Mouse (Mus musculus) CD8-positive naive resting alpha-beta T cell, adult 2 months (primary cell): ENCODE data around the gene Fam174a.

ENCODE experiments used
- DNase-seq, 2 experiments: peaks; one replicate each; pipeline ENCODE4 v3.0.0; 2022; ENCODE audit warnings: low read depth in 2 of 2, low spot score in 2 of 2

Fam174a gene

GRCm38 (mm10) chr1:95313393-95314228 is at the start of gene Fam174a:
Gene Fam174a (plus strand): TSS chr1:95313623.
- peak; percentile 86 to 90 for DNase-seq

DNA sequence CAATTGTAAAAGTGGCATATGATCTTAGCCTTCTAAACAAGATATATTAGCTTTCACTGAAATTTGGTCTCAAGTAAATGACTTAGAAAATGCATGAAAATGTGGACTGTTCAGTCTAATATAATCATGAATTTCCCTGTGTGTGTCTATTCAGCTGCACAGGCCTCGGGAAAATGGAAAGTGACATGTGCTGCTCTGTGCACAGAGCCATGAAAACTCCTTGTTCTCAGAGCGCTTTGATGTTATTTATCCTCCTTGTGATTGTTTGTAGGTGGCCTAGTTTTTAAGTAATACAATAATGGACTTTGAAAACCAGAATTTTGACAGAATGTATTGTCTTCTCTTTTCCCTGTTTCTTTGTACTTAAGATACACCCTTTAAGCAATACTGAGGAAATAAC is 49.6 kb upstream of the Fam174a start:
- DNase-seq, result no peak

DNA sequence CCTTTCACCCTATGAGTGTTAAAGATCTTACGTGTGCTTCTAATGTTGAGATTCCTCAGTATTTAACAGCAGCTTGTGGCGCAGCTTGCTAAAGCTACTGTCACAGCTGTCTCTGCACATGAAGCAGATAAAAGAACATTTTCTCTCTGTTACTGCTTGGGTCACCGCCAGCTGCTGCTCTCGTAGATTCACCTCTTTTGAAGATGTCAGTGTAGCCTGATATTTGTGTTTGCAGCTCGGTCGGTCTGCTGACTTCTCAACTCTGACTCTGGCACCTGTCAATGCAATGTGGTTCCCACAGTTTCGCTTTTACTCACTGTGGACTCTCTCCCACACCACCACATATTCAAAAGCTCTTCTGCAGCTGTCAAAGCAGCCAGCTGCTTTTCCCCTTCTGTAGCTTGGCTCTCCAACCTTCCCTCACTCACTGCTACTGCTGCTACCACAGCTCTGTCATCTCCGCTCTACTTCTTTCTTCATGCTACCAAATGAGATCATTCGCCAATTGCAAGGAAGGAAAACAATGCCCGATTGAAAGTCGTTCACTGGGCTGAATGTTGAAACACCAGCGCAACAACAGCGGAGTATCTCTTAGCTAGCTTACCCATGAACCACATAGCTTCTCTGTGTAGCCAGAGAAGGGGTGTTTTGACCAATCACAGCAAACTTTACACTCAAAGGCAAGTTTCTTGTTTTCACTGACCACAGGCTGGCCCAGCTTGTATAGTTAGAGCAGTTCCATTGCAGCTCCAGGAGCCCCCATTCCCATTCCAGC is 45.3 kb upstream of the Fam174a start:
- peak; percentile 1 to 8 for DNase-seq

- no peak for DNase-seq
These were observed 40.1 kb upstream of the Fam174a start for GRCm38 (mm10) chr1:95273321-95273720.

DNA sequence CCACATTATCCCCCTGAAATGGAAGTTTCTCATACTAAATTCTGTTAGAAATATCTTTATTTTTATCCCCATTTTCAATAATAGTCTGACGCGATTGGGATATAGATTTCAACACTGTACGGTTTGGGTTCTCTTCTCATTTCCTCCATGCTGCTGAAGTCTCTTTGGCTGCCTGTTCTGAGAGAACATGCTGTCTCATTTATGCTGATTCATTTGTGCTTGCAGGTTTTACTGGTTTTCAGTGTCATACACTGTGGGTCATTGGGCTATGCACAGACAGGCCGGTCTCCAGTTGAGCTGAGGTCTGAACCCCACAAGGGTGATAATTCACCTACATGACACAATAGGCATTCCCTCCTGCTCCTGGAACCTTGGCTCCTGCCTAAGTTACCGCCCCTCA is 5.1 kb upstream of the Fam174a start:
- DNase-seq, result no peak

GRCm38 (mm10) chr1:95314229-95314555 is 769 bp downstream of the Fam174a start:
- DNase-seq, result peak in 1 of 2 experiments; percentile 35

DNA sequence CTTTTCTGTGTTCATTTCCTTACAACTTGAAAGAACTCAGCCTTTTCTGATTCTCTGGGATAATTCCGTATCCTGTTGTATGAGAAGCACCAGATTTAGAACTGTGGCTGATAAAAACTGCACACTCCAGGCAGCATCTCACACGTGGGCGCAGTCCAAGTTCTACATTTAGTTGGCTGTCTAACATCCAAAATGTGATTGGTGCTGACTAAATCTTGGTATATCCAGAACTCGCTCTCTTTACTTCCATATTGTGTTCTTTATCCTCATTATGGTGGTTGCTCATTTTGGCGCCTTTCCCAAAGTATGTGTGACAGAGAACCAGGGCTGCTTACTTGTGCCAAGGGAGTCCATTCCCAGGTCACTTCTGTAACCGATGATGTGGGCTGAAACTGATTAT is 2.6 kb downstream of the Fam174a start:
- no peak for DNase-seq

GRCm38 (mm10) chr1:95322219-95322618 is 8.8 kb downstream of the Fam174a start:
- DNase-seq, result no peak

DNA sequence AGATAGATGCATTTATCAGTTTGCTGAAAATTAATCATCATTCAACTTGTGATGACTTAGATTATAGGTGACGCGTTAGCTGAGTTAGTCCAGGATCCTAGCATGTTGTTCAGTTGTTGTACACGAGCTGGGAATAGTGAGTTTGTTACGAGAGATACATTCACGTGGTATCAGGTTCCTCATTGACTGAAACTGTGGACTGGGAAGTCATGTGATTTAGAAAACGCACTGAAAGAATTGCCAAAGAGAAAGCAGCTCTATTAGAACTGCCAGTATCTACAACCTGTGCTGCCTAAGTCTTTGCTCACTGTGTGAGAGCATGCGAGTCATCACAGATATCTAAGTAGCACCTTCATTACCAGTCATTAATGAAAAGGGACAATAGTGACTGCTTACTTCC is 9.6 kb downstream of the Fam174a start:
- no peak for DNase-seq

DNA sequence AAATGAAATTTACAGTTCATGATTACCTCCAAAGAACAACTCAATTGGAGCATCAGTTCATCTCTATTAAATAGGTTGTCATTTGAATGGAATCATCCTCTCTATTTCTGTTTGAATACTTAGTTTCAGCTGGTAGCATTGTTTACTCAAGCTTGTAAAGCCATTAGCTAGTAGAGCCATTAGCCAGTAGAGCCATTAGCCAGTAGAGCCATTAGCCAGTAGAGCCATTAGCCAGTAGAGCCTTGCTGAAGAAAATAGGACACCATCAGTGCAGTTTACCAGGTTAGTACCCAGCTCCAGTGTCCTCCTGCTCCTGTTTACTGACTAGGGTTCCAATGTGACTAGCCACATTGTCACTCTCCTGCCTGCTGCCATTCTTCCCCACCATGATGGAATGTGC is 13.4 kb downstream of the Fam174a start:
- DNase-seq, result no peak

DNA sequence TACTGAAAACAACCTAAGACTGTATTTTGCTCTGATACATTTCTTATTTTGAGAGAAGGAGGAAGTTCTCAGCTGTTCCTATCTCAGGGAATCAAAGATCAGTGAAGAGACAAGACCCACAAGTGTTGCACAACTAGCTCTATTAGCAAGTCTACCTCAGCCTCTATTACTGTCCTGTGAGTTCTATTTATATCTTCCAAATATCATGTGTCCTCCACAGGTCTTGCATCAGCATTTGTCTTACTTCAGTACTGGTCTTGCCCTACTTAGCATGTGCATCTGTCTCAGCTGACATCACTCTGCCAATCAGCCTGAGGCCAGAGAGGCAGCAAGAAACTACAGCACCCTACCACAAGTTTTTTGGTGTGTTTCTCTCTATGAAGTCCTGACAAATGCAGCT is 26.2 kb downstream of the Fam174a start:
- no peak for DNase-seq

DNA sequence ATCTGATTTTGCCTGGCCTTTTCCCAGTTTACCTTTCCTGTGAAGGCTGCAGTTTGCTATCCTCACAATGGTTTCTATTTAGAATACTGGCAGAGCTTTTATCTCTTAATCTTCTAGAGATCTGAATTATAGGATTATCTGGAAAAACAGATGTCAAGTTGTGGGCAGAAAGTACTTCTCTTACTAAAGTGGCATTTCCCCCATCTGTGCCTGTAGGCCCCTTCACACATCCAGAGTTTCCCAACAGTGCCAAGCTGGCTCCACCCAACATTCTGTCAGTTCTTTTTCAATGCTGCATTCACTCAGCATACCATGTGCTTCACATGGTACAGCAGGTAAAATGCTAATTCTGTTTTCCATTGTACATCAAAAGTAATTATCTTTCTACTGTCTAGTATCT is 28.8 kb downstream of the Fam174a start:
- no peak for DNase-seq

- no peak for DNase-seq
These were observed 30.4 kb downstream of the Fam174a start for GRCm38 (mm10) chr1:95343585-95344485.

- no peak for DNase-seq
These were observed 40.7 kb downstream of the Fam174a start for GRCm38 (mm10) chr1:95354146-95354545.

DNA sequence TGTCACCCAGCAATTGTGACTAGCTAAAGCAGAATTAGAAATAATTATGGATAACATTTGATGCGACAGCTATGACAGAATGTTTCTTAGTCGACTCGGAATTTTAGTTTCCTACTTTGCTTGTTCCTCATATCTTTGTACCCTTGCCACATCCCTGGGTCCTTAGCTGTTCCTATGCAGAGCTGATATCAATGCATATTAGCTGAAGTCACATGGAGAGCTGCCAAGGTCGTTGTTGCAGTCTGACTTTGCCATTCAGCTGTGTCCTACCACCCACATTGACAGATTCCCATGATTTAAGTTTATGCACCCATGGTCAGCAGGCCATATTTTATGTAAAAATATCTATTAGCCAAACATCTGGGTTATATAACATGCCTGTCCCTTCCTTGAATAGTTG is 43.5 kb downstream of the Fam174a start:
- DNase-seq, result no peak

DNA sequence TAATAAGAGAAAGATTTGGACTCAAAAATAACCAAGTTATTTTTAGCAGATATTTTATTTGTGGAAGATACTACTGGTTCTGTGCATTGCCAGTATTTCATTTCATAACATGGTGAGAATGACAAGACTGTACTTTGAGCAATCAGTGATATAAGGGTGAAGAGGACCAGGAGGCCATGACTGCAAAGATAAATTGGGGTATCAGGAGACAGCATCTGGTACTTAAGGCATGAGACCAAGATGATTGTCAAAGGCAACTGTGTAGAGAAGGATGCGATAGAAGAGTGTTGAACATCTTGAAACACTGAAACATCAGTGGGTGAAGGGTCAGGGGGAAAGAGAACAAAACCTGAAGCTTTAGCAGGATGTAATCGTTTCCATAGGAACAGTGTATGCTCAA is 50.3 kb downstream of the Fam174a start:
- DNase-seq, result no peak

- no peak for DNase-seq
These were observed 53.4 kb downstream of the Fam174a start for GRCm38 (mm10) chr1:95366616-95367373.

DNA sequence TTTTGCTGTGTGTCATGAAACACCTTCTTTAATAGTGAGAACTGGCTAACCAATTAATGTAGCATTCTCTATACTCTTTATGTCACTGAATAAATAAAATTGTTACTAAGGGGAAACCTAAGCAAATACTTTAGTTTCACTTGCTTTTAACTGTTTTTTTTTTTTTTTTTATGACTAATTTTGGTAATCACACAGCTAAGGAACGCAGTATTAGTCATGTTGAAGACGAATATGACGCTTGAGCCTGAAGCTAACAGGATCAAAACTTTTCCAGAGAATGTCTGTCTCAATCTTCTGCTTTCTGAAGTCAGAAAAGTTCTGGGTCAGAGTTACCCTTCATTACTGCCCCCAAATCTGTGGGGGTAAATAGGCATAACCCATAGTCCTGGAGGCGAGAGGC is 54.3 kb downstream of the Fam174a start:
- DNase-seq, result no peak

DNA sequence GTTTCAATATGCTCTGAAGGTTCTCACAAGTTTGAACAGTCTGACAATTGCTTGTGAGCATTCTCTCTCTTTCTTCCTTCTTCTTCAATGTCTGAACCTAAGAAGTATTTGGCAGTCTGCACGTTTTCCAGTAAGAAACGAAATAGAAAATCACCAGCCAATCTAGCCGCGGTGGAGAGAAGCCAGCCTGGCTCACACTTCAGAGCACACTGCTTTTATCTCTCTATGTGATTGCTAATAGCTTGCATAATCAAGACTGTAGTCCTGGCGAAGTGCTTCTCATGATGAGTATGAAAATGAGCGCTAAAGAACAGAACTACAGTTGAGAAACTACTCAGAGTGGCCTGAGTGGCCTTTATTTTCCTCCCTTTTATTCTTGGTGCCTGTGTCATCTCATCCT is 62.0 kb downstream of the Fam174a start:
- no peak for DNase-seq

DNA sequence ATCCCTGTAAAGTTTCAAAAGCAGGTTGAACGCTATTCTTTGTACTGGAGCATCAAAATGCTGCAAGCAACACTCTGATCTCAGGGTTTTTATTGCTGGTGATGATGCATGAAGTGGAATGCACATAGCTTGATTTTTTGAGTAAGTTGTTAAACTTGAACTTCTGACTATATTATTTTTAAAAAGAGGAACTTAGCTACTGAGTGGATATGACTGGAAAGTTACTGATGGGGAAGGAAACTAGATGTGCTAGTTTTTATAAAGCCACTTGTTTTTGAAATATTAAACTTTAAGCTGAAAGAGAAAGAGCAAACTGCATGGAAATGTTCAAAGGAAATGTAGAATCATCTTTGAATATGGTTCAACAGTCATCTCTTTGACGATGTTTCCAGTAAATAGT is 67.6 kb downstream of the Fam174a start:
- no peak for DNase-seq
